Mouse (Mus musculus) hindbrain, embryonic 12.5 days (tissue): ENCODE results near the gene Zfp827. TPM values are rescaled to one million over a fixed set of nuclear protein-coding genes. Genes with fewer than 3 reads are reported as not detected.
"Not testable (repeated sequence)": the region's sequence is repeated elsewhere in the genome, so short reads cannot be mapped to it uniquely, and the experiment has no call there.

ENCODE experiments used
- ATAC-seq: fragments of 200-750 bp; cut with Nextera tagmentation; 2 replicates; pipeline ENCODE4 v1.8.0; 2017; ENCODE audit warnings: moderate TSS enrichment; ENCODE audit not compliant: low FRiP score
- H3K27ac ChIP-seq: fragments of 300-500 bp; sonication (generic); 2 replicates; pipeline ENCODE4 v1.5.1; 2016; ENCODE audit warnings: mild to moderate bottlenecking
- H3K27me3 ChIP-seq: fragments of 300-500 bp; sonication (generic); 2 replicates; pipeline ENCODE4 v1.6.1; 2016; ENCODE audit warnings: mild to moderate bottlenecking
- H3K36me3 ChIP-seq: fragments of 300-500 bp; sonication (generic); 2 replicates; pipeline ENCODE4 v1.6.1; 2016; ENCODE audit warnings: mild to moderate bottlenecking
- H3K4me1 ChIP-seq: fragments of 300-500 bp; sonication (generic); 2 replicates; pipeline ENCODE4 v1.6.1; 2016
- H3K4me2 ChIP-seq: fragments of 300-500 bp; sonication (generic); replicated peaks from 2 replicates; pipeline ENCODE4 v1.6.1; 2016; ENCODE audit warnings: mild to moderate bottlenecking
- H3K4me3 ChIP-seq: fragments of 300-500 bp; sonication (generic); 2 replicates; pipeline ENCODE4 v1.5.1; 2016; ENCODE audit warnings: mild to moderate bottlenecking
- H3K9ac ChIP-seq: fragments of 300-500 bp; sonication (generic); 2 replicates; pipeline ENCODE4 v1.6.1; 2016; ENCODE audit warnings: mild to moderate bottlenecking, moderate library complexity
- H3K9me3 ChIP-seq: fragments of 300-500 bp; sonication (generic); replicated peaks from 2 replicates; pipeline ENCODE4 v1.6.1; 2016; ENCODE audit warnings: mild to moderate bottlenecking
- WGBS: fragments of 180-500 bp; shearing (Covaris S2); methylation state at CpG from one replicate; pipeline ENCODE4 v1.1.7; 2016; 5-methylcytosine and 5-hydroxymethylcytosine counted together
- polyA plus RNA-seq: library from polyadenylated mRNA; unstranded; fragments of >200 nt; fragmentation: Nextera tagmentation; extraction: Ambion mirVana; gene quantifications from 2 replicates; pipeline ENCODE4 v1.2.1, GENCODE M21; 2016

Zfp827 gene
- polyA plus RNA-seq, 1 experiment from 2014 or later: 14.2 TPM

DNA sequence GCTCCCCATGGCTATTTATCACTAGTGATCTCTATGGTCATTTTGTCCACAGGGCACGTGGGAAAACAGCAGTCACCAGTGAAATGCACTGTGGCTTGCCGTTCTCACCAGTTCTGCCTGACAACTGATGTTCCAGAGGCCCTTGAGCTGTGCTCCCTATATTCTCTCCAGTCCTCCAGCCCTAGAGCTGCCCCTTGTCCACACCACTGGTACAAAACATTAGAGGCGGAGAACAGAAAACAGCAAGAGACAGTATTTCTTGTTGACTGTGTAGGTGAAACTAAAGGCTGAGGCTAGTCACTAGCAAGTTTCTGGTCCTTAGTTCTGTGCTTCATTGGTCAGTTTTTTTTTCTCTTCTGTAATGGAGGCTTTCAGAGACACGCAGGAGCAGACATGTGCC is 96.0 kb downstream of the Zfp827 start:
- no peak for ATAC-seq
- no peak overlapping the region for H3K4me3 ChIP-seq
- no peaks in the 10 kb centered on the region for H3K9me3 ChIP-seq
- no peak overlapping the region for H3K9ac ChIP-seq
- no peak overlapping the region for H3K4me2 ChIP-seq
- H3K27me3 ChIP-seq: no peaks in the 10 kb centered on the region
- WGBS: 78% methylated on average over 4 of the region's 4 CpGs
- peaks cover 40% of the 10 kb centered on the region for H3K36me3 ChIP-seq
- H3K27ac ChIP-seq: no peak overlapping the region
- H3K4me1 ChIP-seq: no peaks in the 10 kb centered on the region

DNA sequence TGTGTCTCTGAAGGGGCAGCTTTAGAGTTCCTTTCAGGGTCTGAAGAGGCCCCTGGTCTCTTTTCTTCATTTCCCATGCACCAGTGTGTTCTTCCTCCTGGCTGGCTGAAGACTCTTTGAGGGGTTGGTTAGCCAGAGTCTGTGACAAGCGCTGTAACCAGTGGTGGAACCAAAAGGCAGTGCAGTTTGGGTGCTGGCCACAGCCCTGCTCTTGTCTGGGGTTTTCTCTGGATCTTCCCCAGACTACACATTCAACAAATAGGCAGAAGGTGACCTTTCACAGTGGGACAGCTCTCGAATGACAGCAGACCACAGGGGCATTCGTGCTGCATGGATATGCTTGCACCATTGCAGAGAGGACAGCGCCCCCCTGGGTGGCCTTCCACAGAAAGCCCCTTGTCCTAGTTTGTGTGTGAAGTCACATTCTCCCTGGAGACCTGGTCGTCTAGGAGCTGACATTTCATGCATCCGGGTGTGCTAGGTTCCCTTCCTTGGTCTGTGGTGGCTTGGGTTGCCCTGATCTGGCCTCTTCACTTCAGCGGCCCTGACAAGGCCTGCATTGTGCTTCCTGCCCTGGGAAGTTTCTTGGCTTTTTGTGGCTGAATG is 99.1 kb downstream of the Zfp827 start:
- H3K27ac ChIP-seq: peak overlapping the region; percentile 1; the same call in 1 of the 2 replicates
- no peak for ATAC-seq
- no peak overlapping the region for H3K4me3 ChIP-seq
- 54% methylated on average over 7 of the region's 7 CpGs for WGBS
- no peaks in the 10 kb centered on the region for H3K4me1 ChIP-seq
- no peaks in the 10 kb centered on the region for H3K9me3 ChIP-seq
- H3K36me3 ChIP-seq: peaks cover 28% of the 10 kb centered on the region
- H3K27me3 ChIP-seq: no peaks in the 10 kb centered on the region
- H3K9ac ChIP-seq: no peak overlapping the region
- H3K4me2 ChIP-seq: no peak overlapping the region

DNA sequence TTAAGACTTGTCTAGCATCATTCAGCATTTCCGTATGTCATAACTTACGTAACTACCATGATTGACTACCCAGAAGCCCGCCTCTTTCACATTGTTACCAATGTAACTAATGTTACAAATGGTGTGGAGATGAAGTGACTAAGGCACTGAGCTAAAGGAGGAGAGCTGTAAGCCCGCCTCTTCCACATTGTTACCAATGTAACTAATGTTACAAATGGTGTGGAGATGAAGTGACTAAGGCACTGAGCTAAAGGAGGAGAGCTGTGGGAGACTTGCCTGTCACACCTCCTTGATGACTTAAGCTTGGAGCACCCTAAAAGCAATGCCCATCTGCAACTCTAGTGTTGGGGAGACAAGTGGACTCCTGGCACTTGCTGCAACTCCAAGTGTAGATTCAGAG is 100.3 kb downstream of the Zfp827 start:
- not testable (repeated sequence) for H3K9me3 ChIP-seq, H3K27ac ChIP-seq, ATAC-seq, H3K27me3 ChIP-seq, H3K9ac ChIP-seq, H3K4me1 ChIP-seq, H3K4me2 ChIP-seq, H3K4me3 ChIP-seq
- 89% methylated on average over 4 of the region's 4 CpGs for WGBS
- peaks cover 25% of the 10 kb centered on the region for H3K36me3 ChIP-seq

DNA sequence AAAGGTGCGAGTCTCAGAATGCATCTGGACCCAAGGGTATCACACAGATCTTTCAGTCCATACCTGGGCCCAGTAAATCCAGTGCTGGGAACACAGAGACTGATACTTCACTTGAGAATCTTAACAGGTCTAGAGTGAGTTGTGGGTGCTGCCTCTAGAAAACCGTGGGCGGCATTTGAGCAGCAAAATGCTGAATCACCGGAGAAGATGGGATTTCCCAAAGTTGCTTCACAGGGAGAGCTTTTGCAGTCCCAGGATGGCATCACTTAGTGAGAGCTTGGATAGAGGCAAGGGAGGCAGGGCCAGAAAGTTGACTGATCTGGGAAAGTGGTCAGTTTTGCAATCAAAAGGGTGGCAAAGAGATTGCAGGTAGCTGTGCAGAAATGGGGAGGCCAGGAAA is 111.4 kb downstream of the Zfp827 start:
- Histone ChIP-seq H3K9me3 (no peaks in the 10 kb centered on the region), H3K36me3 (peaks cover 57% of the 10 kb centered on the region), H3K4me3 (no peak overlapping the region), H3K4me1 (no peaks in the 10 kb centered on the region), H3K4me2 (no peak overlapping the region), H3K27me3 (no peaks in the 10 kb centered on the region), H3K9ac (no peak overlapping the region), H3K27ac (no peak overlapping the region)
- no peak for ATAC-seq
- WGBS: 95% methylated on average over 4 of the region's 4 CpGs

DNA sequence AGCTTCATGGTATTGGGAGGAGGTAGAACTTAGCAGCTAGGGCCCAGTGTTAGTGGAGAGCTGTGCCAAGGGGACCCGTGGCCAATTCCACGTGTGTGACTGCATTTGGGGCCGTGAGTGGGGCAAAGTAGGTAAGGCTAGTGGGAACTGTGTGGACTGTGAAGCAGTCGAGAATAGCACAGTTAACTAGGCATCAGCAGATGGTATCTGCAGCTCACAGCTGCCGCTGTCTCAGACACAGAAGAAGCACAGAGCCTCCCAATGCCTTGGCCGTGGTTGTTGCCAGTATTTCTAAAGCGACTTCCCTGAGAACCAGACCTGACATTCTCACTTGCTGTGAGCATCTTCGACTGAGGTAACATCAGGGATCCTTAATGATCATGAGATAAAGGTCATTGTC is 112.7 kb downstream of the Zfp827 start:
- Histone ChIP-seq H3K4me2 (no peak overlapping the region), H3K9me3 (no peaks in the 10 kb centered on the region), H3K4me3 (no peak overlapping the region), H3K4me1 (no peaks in the 10 kb centered on the region), H3K27ac (no peak overlapping the region), H3K36me3 (peaks cover 58% of the 10 kb centered on the region), H3K9ac (no peak overlapping the region), H3K27me3 (no peaks in the 10 kb centered on the region)
- no peak for ATAC-seq
- WGBS: 87% methylated on average over 8 of the region's 8 CpGs

DNA sequence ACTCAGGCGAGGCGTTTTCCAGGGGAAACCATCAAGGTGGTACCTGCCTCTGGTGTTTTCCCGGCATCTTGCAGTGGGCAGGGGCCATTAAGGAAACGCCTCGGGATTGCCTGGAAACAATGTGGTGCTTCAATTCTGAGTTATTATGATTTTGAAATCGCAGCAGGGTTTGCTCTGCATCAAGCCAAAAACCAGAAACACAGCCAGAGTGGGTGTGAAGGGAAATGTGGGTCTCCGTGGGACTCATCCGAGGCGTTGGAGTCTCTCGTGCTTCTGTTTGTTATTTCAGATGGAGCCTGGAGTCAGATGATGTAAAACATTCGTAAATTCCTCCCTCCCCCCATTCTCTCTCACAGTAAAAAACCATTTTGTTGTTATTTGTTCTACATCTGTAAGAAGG is 113.4 kb downstream of the Zfp827 start:
- H3K9me3 ChIP-seq: no peaks in the 10 kb centered on the region
- ATAC-seq: no peak
- H3K27ac ChIP-seq: no peak overlapping the region
- H3K4me2 ChIP-seq: no peak overlapping the region
- peaks cover 53% of the 10 kb centered on the region for H3K36me3 ChIP-seq
- H3K27me3 ChIP-seq: no peaks in the 10 kb centered on the region
- H3K9ac ChIP-seq: no peak overlapping the region
- WGBS: 78% methylated on average over 11 of the region's 11 CpGs
- no peaks in the 10 kb centered on the region for H3K4me1 ChIP-seq
- H3K4me3 ChIP-seq: no peak overlapping the region

DNA sequence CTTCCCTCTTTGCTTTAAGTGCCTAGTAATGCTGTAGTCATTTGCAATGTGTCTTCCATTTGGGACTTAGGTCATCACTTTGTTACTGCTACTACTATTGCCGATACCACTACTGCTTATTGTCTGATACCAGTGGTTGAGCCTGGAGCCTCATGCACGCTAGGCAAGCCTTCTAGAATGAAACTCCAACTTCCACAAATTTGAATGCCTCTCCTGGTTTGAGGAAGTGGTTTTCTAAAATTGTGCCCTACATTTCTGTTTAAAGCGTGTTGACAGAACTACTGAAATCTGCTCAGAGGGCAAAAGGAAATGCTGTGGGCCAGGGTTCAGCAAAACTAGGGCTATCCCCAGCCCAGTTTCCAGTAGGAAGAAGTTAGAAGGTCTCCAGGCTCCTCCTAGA is 115.5 kb downstream of the Zfp827 start:
- Histone ChIP-seq H3K4me3 (no peak overlapping the region), H3K9me3 (no peaks in the 10 kb centered on the region), H3K4me1 (no peaks in the 10 kb centered on the region), H3K27me3 (no peaks in the 10 kb centered on the region), H3K9ac (no peak overlapping the region), H3K27ac (no peak overlapping the region), H3K4me2 (no peak overlapping the region), H3K36me3 (peaks cover 36% of the 10 kb centered on the region)
- 93% methylated on average over 3 of the region's 3 CpGs for WGBS
- ATAC-seq: no peak

DNA sequence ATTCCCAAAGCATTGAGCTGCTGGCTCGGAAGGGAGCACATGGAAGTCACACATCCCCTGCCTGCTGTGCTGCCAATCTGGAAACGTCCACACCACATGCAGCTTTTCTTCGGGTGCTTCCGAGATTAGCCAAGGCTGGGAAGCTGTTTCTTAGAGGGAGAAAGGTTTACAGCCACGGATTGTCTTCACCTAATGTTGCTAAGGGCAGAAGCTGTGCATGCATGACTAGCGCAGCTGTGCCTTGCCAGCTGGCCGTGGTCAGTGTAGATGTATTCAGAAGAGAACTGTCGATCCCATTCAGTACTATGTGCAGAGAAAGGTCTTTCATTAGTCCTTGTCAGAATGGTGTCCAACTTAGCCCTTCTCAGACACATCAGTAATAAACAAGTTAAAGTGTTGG is 117.0 kb downstream of the Zfp827 start:
- peak; percentile 56; the same call in 1 of the 2 replicates for ATAC-seq
- WGBS: 76% methylated on average over 8 of the region's 8 CpGs
- H3K27me3 ChIP-seq: no peaks in the 10 kb centered on the region
- no peaks in the 10 kb centered on the region for H3K9me3 ChIP-seq
- H3K36me3 ChIP-seq: peaks cover 35% of the 10 kb centered on the region
- H3K4me3 ChIP-seq: no peak overlapping the region
- no peaks in the 10 kb centered on the region for H3K4me1 ChIP-seq
- H3K9ac ChIP-seq: no peak overlapping the region
- H3K4me2 ChIP-seq: no peak overlapping the region
- no peak overlapping the region for H3K27ac ChIP-seq

DNA sequence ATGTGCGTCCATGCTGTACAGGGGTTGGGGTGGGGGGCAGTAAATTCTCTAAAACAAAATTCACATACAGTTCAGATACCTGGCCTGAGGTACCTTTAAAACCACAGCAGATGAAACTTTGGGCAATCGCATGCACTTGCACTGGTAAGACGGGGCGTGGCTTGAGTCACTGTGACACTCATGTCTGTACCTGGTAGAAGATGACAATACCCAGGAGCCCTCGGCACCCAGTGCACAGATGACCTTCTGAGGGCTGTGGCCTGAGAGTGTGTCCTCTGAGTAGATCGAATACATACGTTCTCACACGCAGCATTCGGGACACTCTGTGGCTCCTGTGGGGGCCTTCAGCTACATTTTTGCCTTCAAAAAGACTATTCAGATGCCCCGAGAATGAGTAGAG is 117.4 kb downstream of the Zfp827 start:
- Histone ChIP-seq H3K9ac (no peak overlapping the region), H3K27ac (no peak overlapping the region), H3K36me3 (peaks cover 35% of the 10 kb centered on the region), H3K27me3 (no peaks in the 10 kb centered on the region), H3K4me1 (no peaks in the 10 kb centered on the region), H3K4me2 (no peak overlapping the region), H3K9me3 (no peaks in the 10 kb centered on the region), H3K4me3 (no peak overlapping the region)
- 95% methylated on average over 10 of the region's 10 CpGs for WGBS
- peak; percentile 26; the same call in 1 of the 2 replicates for ATAC-seq

DNA sequence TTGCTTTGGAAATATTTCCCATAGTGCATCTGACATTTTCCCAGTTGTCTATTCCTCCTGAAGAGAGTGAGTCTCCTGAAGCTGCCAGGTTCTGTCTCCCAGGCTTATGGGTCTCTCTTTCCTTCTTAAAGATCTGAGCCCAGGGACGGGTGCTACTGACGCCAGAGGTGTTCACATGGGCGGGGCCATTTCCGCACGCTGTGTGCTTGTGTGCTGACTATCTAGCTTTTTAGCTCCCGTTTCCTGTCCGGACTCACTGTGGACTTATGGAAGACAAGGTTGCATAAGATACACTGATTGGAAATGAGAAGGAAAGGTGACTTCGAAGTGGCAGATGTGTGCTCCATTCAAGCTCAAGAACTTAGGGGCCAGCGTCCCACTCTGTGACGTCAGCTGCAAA is 120.6 kb downstream of the Zfp827 start:
- 88% methylated on average over 10 of the region's 10 CpGs for WGBS
- ATAC-seq: no peak
- no peak overlapping the region for H3K4me2 ChIP-seq
- no peaks in the 10 kb centered on the region for H3K27me3 ChIP-seq
- no peaks in the 10 kb centered on the region for H3K4me1 ChIP-seq
- no peak overlapping the region for H3K9ac ChIP-seq
- peaks cover 35% of the 10 kb centered on the region; the same call in 1 of the 2 replicates for H3K36me3 ChIP-seq
- H3K9me3 ChIP-seq: no peaks in the 10 kb centered on the region
- no peak overlapping the region for H3K4me3 ChIP-seq
- no peak overlapping the region for H3K27ac ChIP-seq

DNA sequence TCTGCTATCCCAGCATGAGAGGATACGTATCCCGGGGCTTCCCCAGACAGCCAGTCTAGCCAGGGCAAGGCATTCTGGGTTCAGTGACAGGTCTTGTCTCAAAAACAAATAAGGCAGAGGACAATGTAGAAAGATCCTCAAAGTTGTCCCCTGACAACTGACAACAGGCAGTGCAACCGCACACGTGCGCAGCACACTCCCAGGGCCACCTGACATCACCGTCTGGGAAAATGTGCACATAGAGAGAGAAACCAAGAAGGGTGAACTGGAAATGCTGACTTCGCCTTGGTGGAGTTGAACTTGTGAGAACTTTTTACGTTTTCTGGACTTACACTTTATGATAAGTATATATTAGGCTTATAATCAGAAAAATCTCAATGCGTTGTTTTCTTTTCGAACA is 121.6 kb downstream of the Zfp827 start:
- Histone ChIP-seq H3K4me2 (no peak overlapping the region), H3K4me1 (no peaks in the 10 kb centered on the region), H3K4me3 (no peak overlapping the region), H3K27ac (no peak overlapping the region), H3K9me3 (no peaks in the 10 kb centered on the region), H3K27me3 (no peaks in the 10 kb centered on the region), H3K9ac (no peak overlapping the region), H3K36me3 (peaks cover 32% of the 10 kb centered on the region; the same call in 1 of the 2 replicates)
- 89% methylated on average over 10 of the region's 10 CpGs for WGBS
- ATAC-seq: no peak

DNA sequence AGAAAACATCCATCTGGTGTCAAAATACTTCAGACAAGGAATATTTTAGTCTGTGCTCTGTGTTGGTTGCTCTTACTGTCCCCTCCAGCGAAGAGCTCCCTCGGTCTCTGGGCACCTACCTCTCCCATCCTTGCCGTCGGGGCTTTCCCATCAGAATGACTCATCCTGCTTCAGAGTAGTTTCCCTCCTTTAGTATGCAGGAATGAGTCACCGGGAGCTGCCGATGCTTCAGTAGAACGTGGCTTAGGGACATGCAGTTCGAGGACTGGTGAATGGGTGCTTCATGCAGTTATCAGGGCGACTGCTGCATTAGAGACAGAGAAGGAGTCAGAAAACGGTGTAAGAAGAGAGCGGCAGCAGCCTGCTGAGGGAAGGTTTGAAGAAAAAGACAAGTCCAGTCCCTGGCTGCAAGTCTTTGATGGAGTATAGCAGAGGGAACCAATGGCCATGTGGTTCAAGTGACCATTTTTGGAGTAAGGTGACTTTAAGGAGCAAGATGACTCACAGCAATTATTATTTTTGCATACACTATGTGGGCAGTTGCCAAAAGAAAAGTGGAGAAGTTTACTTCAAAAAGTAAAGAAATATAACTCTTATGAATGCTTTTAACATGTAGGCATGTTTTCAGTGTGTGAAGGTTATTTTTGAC is 122.4 kb downstream of the Zfp827 start:
- ATAC-seq: no peak
- WGBS: 84% methylated on average over 11 of the region's 11 CpGs
- Histone ChIP-seq H3K36me3 (peaks cover 27% of the 10 kb centered on the region; the same call in 1 of the 2 replicates), H3K9me3 (no peaks in the 10 kb centered on the region), H3K4me2 (no peak overlapping the region), H3K27ac (no peak overlapping the region), H3K4me3 (no peak overlapping the region), H3K9ac (no peak overlapping the region), H3K27me3 (no peaks in the 10 kb centered on the region), H3K4me1 (no peaks in the 10 kb centered on the region)

DNA sequence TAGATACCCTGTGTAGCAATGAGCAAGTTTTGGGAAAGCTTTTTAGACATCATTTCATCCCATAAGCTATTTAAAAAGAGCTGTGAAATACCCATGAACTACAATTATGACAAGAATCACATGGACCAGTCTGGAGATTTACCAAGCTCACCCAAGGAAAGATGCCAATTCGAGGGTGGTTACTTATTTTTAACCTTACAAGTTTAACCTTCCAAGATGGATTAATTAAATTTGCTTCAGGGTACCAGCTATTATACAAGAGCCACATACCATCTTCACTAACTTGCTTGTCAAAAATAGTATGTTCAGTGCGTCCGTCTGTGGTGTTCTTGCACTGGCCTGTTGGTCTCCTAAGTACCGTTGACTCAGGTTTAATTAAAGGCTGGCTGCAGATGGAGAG is 123.4 kb downstream of the Zfp827 start:
- Histone ChIP-seq H3K4me1 (no peaks in the 10 kb centered on the region), H3K9me3 (no peaks in the 10 kb centered on the region), H3K36me3 (peaks cover 32% of the 10 kb centered on the region; the same call in 1 of the 2 replicates), H3K9ac (no peak overlapping the region), H3K27ac (no peak overlapping the region), H3K27me3 (no peaks in the 10 kb centered on the region), H3K4me3 (no peak overlapping the region), H3K4me2 (no peak overlapping the region)
- WGBS: 93% methylated on average over 4 of the region's 4 CpGs
- ATAC-seq: no peak
